Mouse (Mus musculus) gastrocnemius, postnatal 25 days (tissue): Measurements from ENCODE around the gene Dnmt3a. TPM values are rescaled to one million over a fixed set of nuclear protein-coding genes. Genes with fewer than 3 reads are reported as not detected.

Experiments used
- DNase-seq: peaks from one replicate; pipeline ENCODE4 v3.0.0; 2022
- total RNA-seq, 2 experiments: library from RNA; stranded (reverse); gene quantifications; 1 replicate in 1 of 2; 2 replicates in 1 of 2; pipeline ENCODE4 v1.2.3; 2021

Dnmt3a gene
- total RNA-seq, 2 experiments from 2014 or later, result 107 to 110 TPM

- DNase-seq, result no peak
Measured at GRCm38 (mm10) chr12:3823408-3823807, 17.6 kb downstream of the Dnmt3a start.

DNA sequence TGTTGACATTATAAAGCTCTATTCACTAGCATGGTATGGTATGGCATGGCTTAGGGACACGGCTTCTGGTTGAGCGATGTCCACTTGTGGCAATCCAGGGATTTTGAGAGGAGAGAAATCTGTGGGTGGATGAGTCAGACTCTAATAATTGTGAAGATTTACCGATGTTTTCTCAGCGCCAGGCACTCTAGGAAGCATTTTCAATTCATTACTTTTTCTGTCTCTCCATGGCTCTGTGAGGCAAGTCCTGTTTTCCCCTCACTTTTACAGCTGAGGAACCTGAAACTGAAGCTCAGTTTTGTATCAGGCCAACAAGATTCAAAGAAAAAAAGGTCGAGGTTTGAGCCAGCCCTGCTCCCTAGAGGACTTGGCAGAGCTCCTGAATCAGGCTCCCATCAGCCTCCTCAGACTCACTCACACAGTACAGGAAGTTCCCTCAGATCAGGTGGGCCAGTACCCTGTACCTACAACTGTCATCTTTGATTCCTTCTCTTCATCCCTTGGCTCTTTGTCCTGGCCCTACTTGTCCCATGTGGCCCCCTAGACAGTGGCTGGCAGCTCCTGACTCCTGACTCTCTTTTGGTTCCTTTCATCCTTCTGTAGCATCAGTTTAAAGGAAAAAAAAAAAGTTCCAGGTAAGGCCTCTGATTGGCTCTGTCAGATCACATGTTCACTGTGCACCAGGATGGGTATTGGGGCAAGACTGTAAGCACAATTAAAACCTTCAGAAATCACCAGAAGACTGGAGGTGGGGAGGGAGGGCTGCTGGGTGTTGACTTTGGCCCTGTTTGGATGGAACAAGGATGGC lies 19.3 kb downstream of the Dnmt3a start:
- no peak for DNase-seq

DNA sequence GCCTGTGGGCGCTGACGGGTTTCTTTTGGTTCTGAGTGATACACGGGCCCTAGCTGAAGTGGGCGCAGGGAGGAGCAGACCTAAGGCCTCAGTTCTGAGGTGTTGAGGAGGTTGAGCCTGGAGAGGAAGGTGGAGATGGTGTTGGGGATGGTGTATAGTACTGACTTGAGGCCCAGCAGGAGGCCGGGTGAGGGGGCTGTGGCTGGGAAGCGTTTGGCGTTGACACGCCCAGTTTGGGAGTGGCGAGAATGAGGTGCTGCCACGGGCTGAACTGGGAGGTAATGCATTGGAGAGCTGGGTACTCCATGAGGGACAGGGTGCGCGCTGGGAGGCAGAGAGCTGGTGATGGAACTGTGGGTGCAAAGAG lies 19.9 kb downstream of the Dnmt3a start:
- DNase-seq, result no peak

GRCm38 (mm10) chr12:3827771-3828170 lies 22.0 kb downstream of the Dnmt3a start:
- DNase-seq, result no peak

GRCm38 (mm10) chr12:3833059-3833760 lies 27.4 kb downstream of the Dnmt3a start:
- DNase-seq, result no peak

DNA sequence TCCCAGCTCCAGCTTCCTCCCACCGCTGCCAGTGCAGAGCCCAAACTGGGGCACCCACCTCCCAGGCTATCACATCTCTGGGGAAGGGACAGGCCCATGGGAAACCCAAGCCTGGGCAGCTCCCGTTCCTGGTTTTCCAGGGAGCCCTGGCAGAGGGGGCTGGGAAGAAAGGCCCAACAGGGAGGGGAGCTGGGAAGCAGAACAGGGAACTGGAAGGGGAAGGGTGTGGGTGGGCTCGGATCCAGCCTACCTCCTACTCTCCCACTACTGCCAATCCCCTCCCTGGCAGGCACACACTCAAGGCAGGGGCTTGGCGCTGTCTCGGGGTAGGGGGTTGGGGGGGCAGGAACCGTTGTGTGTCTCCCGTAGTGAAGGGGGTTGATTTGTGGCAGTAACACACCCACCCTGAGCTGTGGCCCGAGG lies 28.1 kb downstream of the Dnmt3a start:
- DNase-seq, result peak; percentile 83

- no peak for DNase-seq
Measured at GRCm38 (mm10) chr12:3834373-3835314, 28.8 kb downstream of the Dnmt3a start.

DNA sequence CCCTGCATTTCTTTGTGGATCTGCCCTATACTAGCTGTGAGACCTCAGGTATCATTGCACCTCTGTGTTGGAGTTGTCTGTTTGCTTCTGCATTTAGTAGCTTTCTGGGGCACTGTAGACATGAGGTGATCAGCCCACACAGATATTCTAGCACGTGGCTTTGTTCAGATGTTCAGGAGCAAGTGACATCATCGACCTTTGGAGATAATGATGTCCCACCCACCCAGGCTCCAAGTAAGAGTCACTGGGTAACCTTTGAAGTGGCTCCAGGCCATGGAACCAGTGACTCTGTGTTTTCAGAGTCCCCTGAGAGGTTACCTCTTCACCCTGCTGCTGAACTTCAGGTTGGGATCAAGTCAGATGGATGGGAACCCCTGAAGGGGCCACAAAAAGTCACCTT lies 29.8 kb downstream of the Dnmt3a start:
- no peak for DNase-seq

DNA sequence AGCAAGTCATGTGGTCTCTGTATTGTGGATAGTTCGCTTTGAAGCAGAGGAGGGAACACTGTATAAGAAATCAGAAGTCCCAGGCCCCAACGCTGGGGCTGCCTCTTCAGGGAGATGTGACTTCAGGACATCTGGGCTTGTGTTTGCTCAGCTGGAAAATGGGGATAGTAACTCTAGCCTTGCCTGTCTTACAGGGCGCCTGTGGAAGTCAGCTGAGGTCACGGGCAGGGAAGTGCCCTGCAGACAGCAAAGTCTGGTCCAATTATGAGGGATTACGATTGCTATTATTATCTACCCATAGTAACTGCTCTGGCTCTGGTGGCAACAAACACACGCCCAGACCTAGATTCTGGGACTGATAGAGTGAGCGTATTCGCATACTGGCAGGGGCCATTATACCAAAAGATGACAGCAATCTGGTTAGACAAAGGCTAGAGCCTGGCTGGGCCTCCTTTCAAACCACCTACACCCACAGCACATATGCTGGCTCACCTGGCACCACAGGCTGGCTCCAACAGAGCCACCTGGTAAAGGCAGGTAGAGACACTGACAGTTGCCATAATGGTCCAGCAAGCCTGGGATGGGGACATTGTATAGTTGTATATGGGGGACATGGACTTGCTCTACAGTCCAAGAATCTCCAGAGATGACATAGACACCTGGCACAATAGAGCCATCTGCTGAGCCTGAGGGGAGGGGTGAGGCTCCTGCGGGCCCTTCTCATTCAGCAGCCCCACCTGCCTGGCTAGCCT lies 31.4 kb downstream of the Dnmt3a start:
- peak; percentile 44 for DNase-seq

- DNase-seq, result no peak
Measured at GRCm38 (mm10) chr12:3838009-3838408, 32.2 kb downstream of the Dnmt3a start.

DNA sequence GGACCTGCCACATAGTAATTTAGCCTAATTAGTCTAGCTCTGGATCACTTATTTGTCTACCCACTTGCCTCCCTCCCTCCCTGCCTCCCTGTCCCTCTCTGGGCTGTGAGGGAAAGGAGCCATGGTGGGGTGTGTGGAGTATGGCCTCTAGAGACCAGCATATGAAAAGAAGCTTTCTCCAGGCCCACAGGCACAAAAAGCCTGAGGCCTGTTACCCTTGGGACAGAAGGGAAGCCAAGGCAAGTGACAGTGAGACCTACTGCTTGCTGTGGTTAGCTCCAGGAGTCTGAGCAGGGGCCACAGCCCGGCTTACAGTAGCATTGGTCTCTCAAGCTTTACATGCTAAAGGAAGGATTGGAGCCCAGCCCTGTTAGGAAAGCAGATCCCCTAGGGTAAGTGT lies 33.9 kb downstream of the Dnmt3a start:
- no peak for DNase-seq

- no peak for DNase-seq
Measured at GRCm38 (mm10) chr12:3841121-3841520, 35.3 kb downstream of the Dnmt3a start.

GRCm38 (mm10) chr12:3842843-3843242 lies 37.0 kb downstream of the Dnmt3a start:
- no peak for DNase-seq

- peak; percentile 23 for DNase-seq
Measured at GRCm38 (mm10) chr12:3843371-3843861, 37.6 kb downstream of the Dnmt3a start.

GRCm38 (mm10) chr12:3843918-3844317 lies 38.1 kb downstream of the Dnmt3a start:
- no peak for DNase-seq

GRCm38 (mm10) chr12:3844335-3844734 lies 38.5 kb downstream of the Dnmt3a start:
- no peak for DNase-seq

DNA sequence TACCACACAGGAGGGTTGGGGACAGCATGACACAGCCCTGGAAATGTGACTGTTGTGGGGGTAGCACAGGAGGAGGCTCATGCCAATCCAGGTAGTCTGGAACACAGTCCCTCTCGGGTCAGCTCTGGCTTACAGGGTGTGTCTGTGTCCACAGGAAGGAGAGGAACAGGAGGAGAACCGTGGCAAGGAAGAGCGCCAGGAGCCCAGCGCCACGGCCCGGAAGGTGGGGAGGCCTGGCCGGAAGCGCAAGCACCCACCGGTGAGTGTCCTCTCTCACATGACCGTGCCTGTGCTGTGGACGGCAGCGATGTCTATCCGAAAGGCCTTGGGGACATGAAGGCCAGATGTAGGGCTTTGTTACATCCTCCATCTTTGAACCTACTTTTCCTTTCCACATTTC lies 43.7 kb downstream of the Dnmt3a start:
- no peak for DNase-seq

DNA sequence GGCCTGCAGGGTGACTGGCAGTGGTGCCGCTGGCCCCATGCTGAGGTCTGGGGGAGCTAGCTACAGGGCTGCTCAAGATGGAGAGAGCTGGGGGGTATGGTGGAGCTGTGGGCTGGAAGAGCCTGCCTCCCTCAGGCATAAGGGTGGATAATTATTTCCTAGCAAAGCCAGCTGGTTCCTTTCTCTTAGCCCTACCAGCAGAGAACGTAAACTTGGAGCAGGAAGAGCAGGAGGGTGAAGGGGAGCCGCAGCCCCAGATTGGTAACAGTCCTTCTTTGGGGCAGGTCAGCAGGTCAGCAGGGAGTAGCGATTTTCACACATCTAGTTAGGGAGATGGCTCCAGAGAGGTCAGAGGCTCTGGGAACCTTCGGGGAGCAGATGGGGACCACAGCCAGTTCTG lies 44.4 kb downstream of the Dnmt3a start:
- no peak for DNase-seq

GRCm38 (mm10) chr12:3850731-3851130 lies 44.9 kb downstream of the Dnmt3a start:
- no peak for DNase-seq

DNA sequence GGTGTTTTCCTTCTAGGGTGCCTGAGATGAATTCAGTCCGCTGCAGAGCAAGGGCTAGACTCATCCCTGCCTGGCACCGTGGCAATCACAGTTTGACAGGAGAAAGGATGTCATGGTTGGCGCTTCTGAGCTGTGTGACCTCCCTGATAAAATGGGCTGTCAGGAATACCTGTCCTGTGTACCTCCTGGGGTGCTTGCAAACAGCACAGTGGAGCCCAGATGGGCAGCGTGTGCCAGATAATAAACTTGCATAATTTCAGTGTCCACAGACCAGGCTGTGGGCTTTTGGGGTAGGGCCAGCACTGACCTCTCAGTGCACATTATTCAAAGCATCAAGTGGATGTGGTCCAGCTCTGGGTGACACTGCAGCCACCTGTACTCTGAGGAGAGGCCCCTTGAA lies 45.4 kb downstream of the Dnmt3a start:
- DNase-seq, result no peak

DNA sequence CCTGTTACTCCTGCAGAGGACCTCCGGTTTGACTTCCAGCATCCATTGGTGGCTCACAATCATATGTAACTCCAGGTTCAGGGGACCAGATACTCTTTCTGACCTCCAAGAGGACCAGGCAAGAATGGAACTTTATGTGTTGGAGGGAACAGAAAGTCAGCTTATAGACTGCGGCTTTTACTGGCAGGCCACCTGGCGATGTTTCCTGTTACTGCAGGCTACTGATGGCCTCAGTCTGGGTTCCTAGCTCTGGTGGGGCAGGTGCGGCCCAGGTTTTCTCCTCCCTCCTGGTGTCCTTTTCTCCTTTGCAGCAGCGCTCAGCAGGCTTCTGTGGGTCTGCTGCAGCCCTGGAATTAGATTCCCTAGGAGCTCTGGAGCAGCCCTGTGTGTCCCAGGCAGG lies 46.7 kb downstream of the Dnmt3a start:
- no peak for DNase-seq

GRCm38 (mm10) chr12:3854419-3854818 lies 48.6 kb downstream of the Dnmt3a start:
- DNase-seq, result no peak
